Mouse (Mus musculus) intestine, embryonic 16.5 days (tissue): ENCODE data around the gene Entpd5. TPM values are rescaled to one million over a fixed set of nuclear protein-coding genes. Genes with fewer than 3 reads are reported as not detected.

Experiments
- ATAC-seq: fragments of 200-750 bp; cut with Nextera tagmentation; 2 replicates; pipeline ENCODE4 v1.8.0; 2017; ENCODE audit warnings: moderate TSS enrichment, moderate library complexity
- H3K27ac ChIP-seq: fragments of 300-500 bp; sonication (generic); 2 replicates; pipeline ENCODE4 v1.5.1; 2014; ENCODE audit warnings: mild to moderate bottlenecking, low read length
- H3K27me3 ChIP-seq: fragments of 300-500 bp; sonication (generic); replicated peaks from 2 replicates; pipeline ENCODE4 v1.6.1; 2014; ENCODE audit warnings: low read length, control low read depth, mixed read lengths; ENCODE audit not compliant: control insufficient read depth, insufficient read depth
- H3K36me3 ChIP-seq: fragments of 300-500 bp; sonication (generic); 2 replicates; pipeline ENCODE4 v1.6.1; 2014; ENCODE audit warnings: low read length, control low read depth; ENCODE audit not compliant: control insufficient read depth, insufficient read depth
- H3K4me1 ChIP-seq: fragments of 300-500 bp; sonication (generic); 2 replicates; pipeline ENCODE4 v1.6.1; 2014; ENCODE audit warnings: low read length, control low read depth, mixed read lengths; ENCODE audit not compliant: control insufficient read depth, insufficient read depth
- H3K4me2 ChIP-seq: fragments of 300-500 bp; sonication (generic); 2 replicates; pipeline ENCODE4 v1.6.1; 2014; ENCODE audit warnings: low read depth, low read length, control low read depth
- H3K4me3 ChIP-seq: fragments of 300-500 bp; sonication (generic); 2 replicates; pipeline ENCODE4 v1.5.1; 2014; ENCODE audit warnings: mild to moderate bottlenecking, low read length
- H3K9ac ChIP-seq: fragments of 300-500 bp; sonication (generic); 2 replicates; pipeline ENCODE4 v1.6.1; 2014; ENCODE audit warnings: low read depth, low read length
- H3K9me3 ChIP-seq: fragments of 300-500 bp; sonication (generic); 2 replicates; pipeline ENCODE4 v1.6.1; 2016; ENCODE audit warnings: low read length, control low read depth; ENCODE audit not compliant: control insufficient read depth
- WGBS: fragments of 180-500 bp; shearing (Covaris S2); extraction: QIAGEN DNeasy Blood & Tissue Kit; methylation state at CpG from one replicate; pipeline ENCODE4 v1.1.7; 2014; 5-methylcytosine and 5-hydroxymethylcytosine counted together
- polyA plus RNA-seq: library from polyadenylated mRNA; unstranded; fragments of >200 nt; fragmentation: Nextera tagmentation; extraction: Ambion mirVana; gene quantifications from 2 replicates; pipeline ENCODE4 v1.2.1, GENCODE M21; 2015

Gene Entpd5
- polyA plus RNA-seq, 1 experiment from 2014 or later, result 53.0 TPM

- H3K27me3 ChIP-seq, result no peaks in the 10 kb centered on the region
- peak overlapping the region; percentile 41 for H3K4me3 ChIP-seq
- H3K4me2 ChIP-seq, result peak overlapping the region; percentile 49
- peak overlapping the region; percentile 87 for H3K27ac ChIP-seq
- peak overlapping the region; percentile 57 for H3K9ac ChIP-seq
- no peaks in the 10 kb centered on the region for H3K36me3 ChIP-seq
- no peaks in the 10 kb centered on the region for H3K9me3 ChIP-seq
- peak; percentile 84 for ATAC-seq
- peaks cover 8% of the 10 kb centered on the region for H3K4me1 ChIP-seq
- WGBS, result 14% methylated on average over 3 of the region's 3 CpGs
These were observed 8.2 kb downstream of the Entpd5 start for GRCm38 (mm10) chr12:84400653-84401052.

- no peak for ATAC-seq
- Histone ChIP-seq H3K27ac (peak overlapping the region; percentile 87), H3K9ac (peak overlapping the region; percentile 57), H3K4me3 (peak overlapping the region; percentile 41), H3K4me1 (peaks cover 8% of the 10 kb centered on the region), H3K36me3 (no peaks in the 10 kb centered on the region), H3K9me3 (no peaks in the 10 kb centered on the region), H3K4me2 (peak overlapping the region; percentile 49), H3K27me3 (no peaks in the 10 kb centered on the region)
- 51% methylated on average over 3 of the region's 3 CpGs for WGBS
These were observed 8.8 kb downstream of the Entpd5 start for GRCm38 (mm10) chr12:84400068-84400467.

GRCm38 (mm10) chr12:84399663-84400062, 9.2 kb downstream of the Entpd5 start:
- WGBS, result 43% methylated on average over 9 of the region's 9 CpGs
- no peaks in the 10 kb centered on the region for H3K9me3 ChIP-seq
- peak overlapping the region; percentile 41 for H3K4me3 ChIP-seq
- H3K27ac ChIP-seq, result peak overlapping the region; percentile 87
- peak overlapping the region; percentile 49 for H3K4me2 ChIP-seq
- H3K4me1 ChIP-seq, result peaks cover 8% of the 10 kb centered on the region
- ATAC-seq, result peak; percentile 39
- H3K27me3 ChIP-seq, result no peaks in the 10 kb centered on the region
- H3K9ac ChIP-seq, result peak overlapping the region; percentile 57
- no peaks in the 10 kb centered on the region for H3K36me3 ChIP-seq

- ATAC-seq, result no peak
- Histone ChIP-seq H3K36me3 (no peaks in the 10 kb centered on the region), H3K4me2 (peak overlapping the region; percentile 43), H3K4me1 (peaks cover 8% of the 10 kb centered on the region), H3K4me3 (peak overlapping the region; percentile 41), H3K9me3 (no peaks in the 10 kb centered on the region), H3K9ac (0 out of 2 replicates have a peak overlapping the region, but pooled peaks have one; percentile 1), H3K27ac (peak overlapping the region; percentile 87), H3K27me3 (no peaks in the 10 kb centered on the region)
- 65% methylated on average over 9 of the region's 9 CpGs for WGBS
These were observed 9.7 kb downstream of the Entpd5 start for GRCm38 (mm10) chr12:84399135-84399534.

- Histone ChIP-seq H3K9me3 (no peaks in the 10 kb centered on the region), H3K4me2 (no peak overlapping the region), H3K27ac (no peak overlapping the region), H3K9ac (no peak overlapping the region), H3K4me3 (no peak overlapping the region), H3K4me1 (peaks cover 8% of the 10 kb centered on the region), H3K36me3 (no peaks in the 10 kb centered on the region), H3K27me3 (no peaks in the 10 kb centered on the region)
- no peak for ATAC-seq
- 69% methylated on average over 5 of the region's 5 CpGs for WGBS
These were observed 10.2 kb downstream of the Entpd5 start for GRCm38 (mm10) chr12:84398629-84399028.

GRCm38 (mm10) chr12:84397685-84398084, 11.1 kb downstream of the Entpd5 start:
- Histone ChIP-seq H3K27me3 (no peaks in the 10 kb centered on the region), H3K27ac (no peak overlapping the region), H3K4me3 (no peak overlapping the region), H3K9me3 (no peaks in the 10 kb centered on the region), H3K9ac (no peak overlapping the region), H3K4me1 (peaks cover 8% of the 10 kb centered on the region), H3K36me3 (no peaks in the 10 kb centered on the region), H3K4me2 (no peak overlapping the region)
- no peak for ATAC-seq

GRCm38 (mm10) chr12:84396947-84397679, 11.7 kb downstream of the Entpd5 start:
- WGBS, result 81% methylated on average over 14 of the region's 14 CpGs
- Histone ChIP-seq H3K27ac (no peak overlapping the region), H3K9me3 (no peaks in the 10 kb centered on the region), H3K9ac (no peak overlapping the region), H3K4me3 (no peak overlapping the region), H3K36me3 (no peaks in the 10 kb centered on the region), H3K27me3 (no peaks in the 10 kb centered on the region), H3K4me1 (peaks cover 5% of the 10 kb centered on the region), H3K4me2 (no peak overlapping the region)
- no peak for ATAC-seq

GRCm38 (mm10) chr12:84393847-84394246, 15.0 kb downstream of the Entpd5 start:
- ATAC-seq, result no peak
- H3K36me3 ChIP-seq, result no peaks in the 10 kb centered on the region
- 83% methylated on average over 5 of the region's 5 CpGs for WGBS

GRCm38 (mm10) chr12:84392681-84393080, 16.1 kb downstream of the Entpd5 start:
- H3K9me3 ChIP-seq, result no peaks in the 10 kb centered on the region
- no peaks in the 10 kb centered on the region for H3K27me3 ChIP-seq
- ATAC-seq, result no peak
- no peak overlapping the region for H3K4me3 ChIP-seq
- H3K4me2 ChIP-seq, result no peak overlapping the region
- H3K9ac ChIP-seq, result no peak overlapping the region
- no peaks in the 10 kb centered on the region for H3K36me3 ChIP-seq
- H3K4me1 ChIP-seq, result no peaks in the 10 kb centered on the region
- 98% methylated on average over 4 of the region's 4 CpGs for WGBS
- H3K27ac ChIP-seq, result no peak overlapping the region

More at GRCm38 (mm10) chr12:84393847-84394246, 15.0 kb downstream of the Entpd5 start:
- no peak overlapping the region for H3K9ac ChIP-seq
- no peak overlapping the region for H3K4me3 ChIP-seq
- no peaks in the 10 kb centered on the region for H3K9me3 ChIP-seq
- H3K27ac ChIP-seq, result no peak overlapping the region
- H3K4me1 ChIP-seq, result no peaks in the 10 kb centered on the region
- no peak overlapping the region for H3K4me2 ChIP-seq
- H3K27me3 ChIP-seq, result no peaks in the 10 kb centered on the region

- Histone ChIP-seq H3K4me3 (no peak overlapping the region), H3K27me3 (no peaks in the 10 kb centered on the region), H3K4me2 (no peak overlapping the region), H3K27ac (no peak overlapping the region), H3K36me3 (no peaks in the 10 kb centered on the region), H3K9me3 (no peaks in the 10 kb centered on the region), H3K9ac (no peak overlapping the region), H3K4me1 (no peaks in the 10 kb centered on the region)
- WGBS, result 78% methylated on average over 6 of the region's 6 CpGs
- ATAC-seq, result no peak
These were observed 18.5 kb downstream of the Entpd5 start for GRCm38 (mm10) chr12:84390336-84390735.
